Mouse (Mus musculus) olfactory bulb, adult 2 months (tissue): ENCODE measurements around the gene Gm49405.

Experiments used
- CTCF ChIP-seq: fragments of 200-500 bp; IDR thresholded peaks from 2 replicates; pipeline ENCODE4 v1.5.1; 2012; ENCODE audit warnings: low read depth, mild to moderate bottlenecking, low read length, moderate library complexity; ENCODE audit not compliant: insufficient read depth
- POLR2A ChIP-seq: fragments of 200-500 bp; IDR thresholded peaks from 2 replicates; pipeline ENCODE4 v1.6.1; 2012; ENCODE audit warnings: mild to moderate bottlenecking, low read depth, low read length, moderate library complexity; ENCODE audit not compliant: insufficient read depth

DNA sequence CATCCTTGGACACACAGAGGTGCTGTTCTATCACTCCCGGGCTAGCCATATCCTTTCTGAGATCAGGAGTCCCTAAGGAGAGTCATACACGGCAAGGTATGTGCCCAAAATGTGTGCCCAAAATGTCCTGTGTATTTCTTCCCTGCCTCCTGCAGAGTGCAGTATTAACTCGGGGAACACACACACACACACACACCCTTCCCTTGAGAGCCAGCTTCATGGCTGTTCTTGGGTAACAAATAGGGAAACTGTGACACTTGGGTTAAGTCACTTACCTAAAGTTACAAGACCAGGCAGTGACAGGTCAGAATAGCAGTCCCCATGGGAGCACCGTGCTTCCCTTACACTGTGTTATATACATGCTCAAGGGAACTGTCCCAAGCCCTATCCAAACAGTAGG is 36.4 kb upstream of the Gm49405 start:
- TF ChIP-seq CTCF (no peak), POLR2A (no peak)
